Mouse (Mus musculus) ES-E14 (cell line): ENCODE results near the gene Med13l. TPM values are rescaled to one million over a fixed set of nuclear protein-coding genes. Genes with fewer than 3 reads are reported as not detected.

ENCODE experiments used
- DNase-seq: peaks from one replicate; pipeline ENCODE4 v3.0.0-alpha.2; 2013; ENCODE audit warnings: low read depth, low spot score
- H3K27ac ChIP-seq: 2 replicates; pipeline ENCODE4 v1.5.1; 2012; ENCODE audit warnings: low read depth, mild to moderate bottlenecking, low read length, moderate library complexity, mixed read lengths; ENCODE audit not compliant: poor library complexity, insufficient read depth, severe bottlenecking
- H3K36me3 ChIP-seq: 2 replicates; pipeline ENCODE4 v1.6.1; 2012; ENCODE audit warnings: mild to moderate bottlenecking, low read length, moderate library complexity, mixed read lengths; ENCODE audit not compliant: control insufficient read depth, poor library complexity, insufficient read depth, severe bottlenecking
- H3K4me1 ChIP-seq, 2 experiments: fragments of 150-350 bp in 1 of 2; sonication (generic) in 1 of 2; 2 replicates each; pipeline ENCODE4 v1.6.1; 2012; ENCODE audit warnings: low read length in 2 of 2, mild to moderate bottlenecking in 1 of 2, mixed read lengths in 1 of 2; ENCODE audit not compliant: control insufficient read depth in 2 of 2, insufficient read depth in 2 of 2, poor library complexity in 1 of 2
- H3K4me3 ChIP-seq, 2 experiments: fragments of 150-350 bp in 1 of 2; sonication (generic) in 1 of 2; 2 replicates each; pipeline ENCODE4 v1.5.1; 2012; ENCODE audit warnings: low read length in 2 of 2, low read depth in 1 of 2, mild to moderate bottlenecking in 1 of 2, mixed read lengths in 1 of 2; ENCODE audit not compliant: insufficient read depth in 1 of 2, poor library complexity in 1 of 2, severe bottlenecking in 1 of 2
- H3K9ac ChIP-seq: 2 replicates; pipeline ENCODE4 v1.6.1; 2012; ENCODE audit warnings: low read depth, mild to moderate bottlenecking, low read length, mixed read lengths; ENCODE audit not compliant: poor library complexity, insufficient read depth, severe bottlenecking
- H3K9me3 ChIP-seq: fragments of 150-350 bp; sonication (generic); 2 replicates; pipeline ENCODE4 v1.6.1; 2012; ENCODE audit warnings: low read depth, mild to moderate bottlenecking, low read length; ENCODE audit not compliant: control insufficient read depth, insufficient read depth
- CHD2 ChIP-seq: IDR thresholded peaks from 2 replicates; pipeline ENCODE4 v1.6.1; 2014; ENCODE audit warnings: mild to moderate bottlenecking, low read depth, low read length, inconsistent platforms
- HCFC1 ChIP-seq: IDR thresholded peaks from 2 replicates; pipeline ENCODE4 v1.6.1; 2012; ENCODE audit warnings: low read length, inconsistent platforms, borderline replicate concordance; ENCODE audit not compliant: insufficient read depth
- MAFK ChIP-seq: IDR thresholded peaks from 2 replicates; pipeline ENCODE4 v1.6.1; 2014; ENCODE audit warnings: mild to moderate bottlenecking, low read depth, low read length, inconsistent platforms; ENCODE audit not compliant: insufficient read depth
- ZC3H11A ChIP-seq: IDR thresholded peaks from 2 replicates; pipeline ENCODE4 v1.6.1; 2012; ENCODE audit warnings: low read depth, mild to moderate bottlenecking, inconsistent platforms, low read length, borderline replicate concordance
- ZNF384 ChIP-seq: IDR thresholded peaks from 2 replicates; pipeline ENCODE4 v1.6.1; 2012; ENCODE audit warnings: low read depth, low read length, inconsistent platforms
- in situ Hi-C, 2 experiments: fragments of 600-800 bp; cut with MboI; formaldehyde crosslinking; loops; one replicate each; pipeline ENCODE4 v1.15.1; 2025; ENCODE audit warnings: low sequenced_read_pairs in 2 of 2, inconsistent platforms in 1 of 2; ENCODE audit not compliant: unreplicated experiment in 2 of 2
- total RNA-seq: library from RNA; depleted of rRNA; stranded (reverse); fragments of 300-350 nt; gene quantifications from 2 replicates; pipeline ENCODE4 v1.2.3, GENCODE M21; 2012

Med13l gene
- total RNA-seq, 1 experiment, result 52.4 TPM

- Histone ChIP-seq H3K4me1 (peaks cover 1 to 9% of the 10 kb centered on the region in 2 experiments; a peak in 3 of 4 replicates), H3K36me3 (no peaks in the 10 kb centered on the region), H3K9ac (no peak overlapping the region), H3K27ac (no peak overlapping the region), H3K4me3 (no peak overlapping the region), H3K9me3 (no peaks in the 10 kb centered on the region)
- DNase-seq, result no peak
- in situ Hi-C loops, result no loop called here
- no peak for TF ChIP-seq HCFC1
These were observed 31.2 kb upstream of the Med13l start for GRCm38 (mm10) chr5:118529241-118529640.

- Histone ChIP-seq H3K9ac (peak overlapping the region; percentile 16; the same call in 1 of the 2 replicates), H3K4me1 (peaks cover 3 to 12% of the 10 kb centered on the region in 2 experiments; a peak in 3 of 4 replicates), H3K27ac (no peak overlapping the region), H3K4me3 (peak overlapping the region in 1 of 2 experiments; percentile 34; a peak in 1 of 4 replicates), H3K9me3 (no peaks in the 10 kb centered on the region), H3K36me3 (no peaks in the 10 kb centered on the region)
- DNase-seq, result no peak
- in situ Hi-C loops, result no loop called here
- TF ChIP-seq ZNF384, result no peak
- TF ChIP-seq ZC3H11A, result no peak
- no peak for TF ChIP-seq HCFC1
- TF ChIP-seq MAFK, result no peak
- no peak for TF ChIP-seq CHD2
These were observed 28.4 kb upstream of the Med13l start for GRCm38 (mm10) chr5:118532125-118532524.

GRCm38 (mm10) chr5:118532659-118533058 lies 27.8 kb upstream of the Med13l start:
- Histone ChIP-seq H3K4me1 (peaks cover 3 to 12% of the 10 kb centered on the region in 2 experiments; a peak in 3 of 4 replicates), H3K9me3 (no peaks in the 10 kb centered on the region), H3K27ac (no peak overlapping the region), H3K36me3 (no peaks in the 10 kb centered on the region), H3K4me3 (peak overlapping the region; percentile 36 to 64), H3K9ac (no peak overlapping the region; the same call in 1 of the 2 replicates)
- DNase-seq, result no peak
- in situ Hi-C loops, result no loop called here
- TF ChIP-seq ZC3H11A (no peak), MAFK (no peak), HCFC1 (no peak), ZNF384 (no peak), CHD2 (no peak)

GRCm38 (mm10) chr5:118534407-118534921 lies 26.0 kb upstream of the Med13l start:
- no peak for TF ChIP-seq ZNF384
- TF ChIP-seq MAFK, result no peak
- no peak overlapping the region for H3K4me3 ChIP-seq
- H3K9me3 ChIP-seq, result no peaks in the 10 kb centered on the region
- no peaks in the 10 kb centered on the region for H3K36me3 ChIP-seq
- in situ Hi-C loops, result no loop called here
- no peak overlapping the region for H3K27ac ChIP-seq
- DNase-seq, result no peak
- H3K9ac ChIP-seq, result no peak overlapping the region
- H3K4me1 ChIP-seq, result peaks cover 3 to 14% of the 10 kb centered on the region in 2 experiments; a peak in 3 of 4 replicates

- Histone ChIP-seq H3K4me1 (peaks cover 3 to 14% of the 10 kb centered on the region in 2 experiments; a peak in 3 of 4 replicates), H3K9ac (peak overlapping the region; percentile 4; the same call in 1 of the 2 replicates), H3K4me3 (0 out of 4 replicates have a peak overlapping the region, but pooled peaks of 1 of the 2 experiments have one; percentile 27), H3K9me3 (no peaks in the 10 kb centered on the region), H3K27ac (no peak overlapping the region), H3K36me3 (no peaks in the 10 kb centered on the region)
- in situ Hi-C loops, result no loop called here
- TF ChIP-seq HCFC1 (no peak), ZC3H11A (no peak), MAFK (no peak), ZNF384 (no peak), CHD2 (no peak)
- no peak for DNase-seq
These were observed 25.3 kb upstream of the Med13l start for GRCm38 (mm10) chr5:118535130-118535529.
